Mouse (Mus musculus): ENCODE results near the gene Olfr112.

- no peak for TF ChIP-seq CTCF (IDR thresholded peaks at IDR 0.05; ENCODE audit: low read depth, low read length)
- TF ChIP-seq POLR2AphosphoS5 (IDR thresholded peaks at IDR 0.05; ENCODE audit: insufficient replicate concordance, low read depth, low read length), result no peak
- TF ChIP-seq GATA1 (IDR thresholded peaks at IDR 0.05; ENCODE audit: borderline replicate concordance, low read length), result no peak
Measured at GRCm38 (mm10) chr17:37541454-37542119, 27.7 kb downstream of the Olfr112 start.
